16 mouse cellular contexts compared by ENCODE assay signal in genomic region chr5:52810446-52810845, GRCm38 (mm10).
"Had no signal": no experiment of that assay in that cellular context is flagged by ENCODE, and none has a peak within 500 bp of the region (broad histone marks: within the 10 kb centered on the region; RNA-seq: fewer than 3 reads in every experiment).

No protein-coding gene starts in this region.

- DNase-seq: retina, postnatal 1 day; right cerebral cortex, adult 18-20 months; right cerebral cortex, postnatal 14 days; right cerebral cortex, postnatal 25 days; right cerebral cortex, postnatal 4 days; spleen, adult 18-20 months; thymus, adult 18-20 months; thymus, adult 2 months; thymus, postnatal 14 days; thymus, postnatal 25 days; thymus, postnatal 36 days; thymus, postnatal 4 days had no signal

- H3K27me3 ChIP-seq: neural tube, embryonic 12.5 days; neural tube, embryonic 13.5 days; neural tube, embryonic 15.5 days; stomach, embryonic 15.5 days had no signal
